Mouse (Mus musculus) liver, postnatal 0 days (tissue): ENCODE results near the gene Adamts4.
A peak's percentile ranks its signal among the peaks of the same experiment; 100 is the strongest.

Experiments
- CTCF ChIP-seq: sonication (generic); IDR thresholded peaks from 2 replicates; pipeline ENCODE4 v1.5.1; 2016; ENCODE audit warnings: antibody characterized with exemption, low read depth
- EP300 ChIP-seq: IDR thresholded peaks from 2 replicates; pipeline ENCODE4 v1.6.1; 2016; ENCODE audit warnings: antibody characterized with exemption, low read depth, mild to moderate bottlenecking

DNA sequence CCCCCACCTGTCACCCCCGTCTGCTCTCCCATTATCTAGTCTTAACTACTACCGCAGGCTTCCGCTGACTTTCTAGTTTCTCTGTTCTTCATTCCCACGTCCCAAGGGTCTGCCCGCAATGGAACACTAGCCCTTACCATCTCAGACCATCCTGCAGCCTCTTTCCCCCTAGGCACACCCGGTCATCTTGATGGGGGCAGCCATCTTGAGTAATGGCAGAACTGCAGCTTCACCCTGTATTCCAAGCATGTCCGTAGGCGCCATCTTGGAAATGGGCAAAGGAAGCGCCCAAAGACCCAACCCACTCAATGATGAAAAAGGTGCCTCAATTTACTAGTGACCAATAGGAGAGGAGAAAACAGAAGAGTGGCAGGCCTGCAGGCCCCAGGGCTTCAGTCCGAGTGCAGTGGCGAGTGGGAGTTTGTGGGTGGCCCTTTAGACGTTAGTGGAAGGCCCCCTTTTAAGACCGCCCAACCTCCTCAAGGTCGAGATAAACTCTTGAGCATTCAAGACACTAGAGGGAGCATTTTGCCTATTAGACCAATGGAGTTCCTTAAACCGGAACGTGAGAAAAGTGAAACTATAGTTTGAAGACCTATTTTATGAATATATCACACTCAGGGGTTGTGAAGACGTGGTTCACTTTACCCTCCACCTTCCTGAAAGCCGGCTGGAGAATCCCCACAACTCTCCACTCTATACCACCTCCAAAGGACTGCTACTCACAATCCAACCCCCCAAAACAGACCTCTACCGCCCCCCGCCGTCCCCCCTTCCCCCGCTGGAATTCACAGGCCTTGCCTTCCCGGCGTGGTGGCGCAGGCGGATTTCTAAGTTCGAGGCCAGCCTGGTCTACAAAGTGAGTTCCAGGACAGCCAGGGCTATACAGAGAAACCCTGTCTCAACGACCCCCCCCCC lies 27.7 kb upstream of the Adamts4 start, which contains the start of gene Tomm40l:
- TF ChIP-seq CTCF, result peak; percentile 80
- TF ChIP-seq EP300, result no peak; the same call in 1 of the 2 replicates
